In the genomic region with DNA sequence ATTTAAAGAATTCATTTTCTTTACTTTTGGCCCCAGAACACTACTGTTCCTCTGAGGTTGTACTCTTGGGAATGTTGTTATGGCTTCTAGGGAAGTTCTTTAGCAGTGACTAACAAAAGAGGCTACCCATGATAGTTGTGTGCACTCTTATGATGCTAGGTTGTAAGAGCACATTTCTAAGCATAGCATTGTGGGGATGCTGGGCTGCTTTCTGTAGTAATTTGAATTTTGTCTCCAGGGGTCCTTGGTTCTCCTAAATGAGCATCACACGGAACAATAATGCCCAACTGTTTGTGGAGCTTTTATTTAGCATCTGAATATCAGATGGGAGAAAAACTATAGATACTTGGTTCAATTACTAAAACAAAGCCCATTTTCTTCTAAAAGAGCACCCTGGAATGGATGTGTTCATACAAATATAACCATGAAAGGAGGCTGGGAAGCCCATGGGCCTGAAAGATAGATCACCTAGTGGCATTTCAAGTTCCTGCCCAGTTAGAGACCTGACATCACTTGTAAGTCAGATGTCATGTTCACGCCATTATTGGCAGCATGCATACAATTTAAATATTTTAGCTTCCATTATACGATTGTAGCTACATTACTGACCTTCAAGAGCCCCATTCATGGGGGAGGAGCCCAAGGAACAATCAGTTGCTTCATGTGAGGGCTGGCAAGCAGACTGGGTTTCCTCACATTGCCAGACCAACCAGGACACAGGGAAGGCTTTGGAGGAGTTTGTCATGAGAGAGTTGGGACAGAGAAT, we compare ENCODE assay signal across 14 mouse cellular contexts. TPM values are rescaled to one million over a fixed set of nuclear protein-coding genes. Genes with fewer than 3 reads are reported as not detected.
DNase-seq lines count a peak whose midpoint lies in the region; ATAC-seq and TF ChIP-seq lines count a peak whose summit lies in the region.
"Had no signal": no experiment of that assay in that cellular context is flagged by ENCODE, and none has a peak within 500 bp of the region (broad histone marks: within the 10 kb centered on the region; RNA-seq: fewer than 3 reads in every experiment).

No protein-coding gene starts in this region.

- TF ChIP-seq CTCF in hindbrain, postnatal 0 days (IDR thresholded peaks at IDR 0.05; ENCODE audit: low read depth): no peak

- H3K9ac ChIP-seq in forebrain, embryonic 12.5 days: no peak overlapping the region
- no peak overlapping the region for H3K9ac ChIP-seq in hindbrain, postnatal 0 days (replicated peaks; ENCODE audit: low read length)
- H3K9ac ChIP-seq in neural tube, embryonic 15.5 days (replicated peaks): no peak overlapping the region
- H3K9ac ChIP-seq: liver, postnatal 0 days had no signal

- no peak overlapping the region for H3K4me2 ChIP-seq in forebrain, embryonic 12.5 days
- H3K4me2 ChIP-seq in hindbrain, postnatal 0 days (ENCODE audit: low read depth, low read length): no peak overlapping the region
- no peak overlapping the region for H3K4me2 ChIP-seq in neural tube, embryonic 15.5 days

- H3K27ac ChIP-seq in forebrain, embryonic 12.5 days: 0 out of 2 replicates have a peak overlapping the region, but pooled peaks have one; percentile 33
- H3K27ac ChIP-seq in hindbrain, postnatal 0 days: peak overlapping the region; percentile 11; the same call in 1 of the 2 replicates
- H3K27ac ChIP-seq in neural tube, embryonic 15.5 days (replicated peaks): peak overlapping the region; percentile 2; the same call in 1 of the 2 replicates
- H3K27ac ChIP-seq: limb, embryonic 10.5 days had no signal

- ATAC-seq in forebrain, embryonic 12.5 days (ENCODE audit: low FRiP score): peak; percentile 67
- peak; percentile 83 for ATAC-seq in hindbrain, postnatal 0 days
- peak; percentile 54 for ATAC-seq in neural tube, embryonic 15.5 days (ENCODE audit: low FRiP score)
- ATAC-seq: activated CD4-positive, CD25-positive, alpha-beta regulatory T cell, adult 4 months; liver, postnatal 0 days had no signal

- peaks cover 55% of the 10 kb centered on the region for H3K4me1 ChIP-seq in forebrain, embryonic 12.5 days
- peaks cover 12% of the 10 kb centered on the region; the same call in 1 of the 2 replicates for H3K4me1 ChIP-seq in hindbrain, postnatal 0 days (ENCODE audit: insufficient read depth, low read length)
- peaks cover 9% of the 10 kb centered on the region for H3K4me1 ChIP-seq in neural tube, embryonic 15.5 days

- H3K9me3 ChIP-seq in forebrain, embryonic 12.5 days: 0 out of 2 replicates have a peak, but pooled peaks cover 5% of the 10 kb centered on the region
- H3K9me3 ChIP-seq in hindbrain, postnatal 0 days (ENCODE audit: low read length): no peaks in the 10 kb centered on the region
- H3K9me3 ChIP-seq in neural tube, embryonic 15.5 days (replicated peaks): no peaks in the 10 kb centered on the region
- H3K9me3 ChIP-seq: limb, embryonic 10.5 days had no signal

- peaks cover 13% of the 10 kb centered on the region for H3K36me3 ChIP-seq in forebrain, embryonic 12.5 days (replicated peaks)
- H3K36me3 ChIP-seq in hindbrain, postnatal 0 days (ENCODE audit: insufficient read depth, low read length): no peaks in the 10 kb centered on the region
- H3K36me3 ChIP-seq in neural tube, embryonic 15.5 days: no peaks in the 10 kb centered on the region
- H3K36me3 ChIP-seq: limb, embryonic 10.5 days had no signal

- peak; percentile 57 for DNase-seq in testis, postnatal 14 days (ENCODE audit: low spot score)
- DNase-seq in testis, postnatal 10 days (ENCODE audit: low spot score): no peak
- peak; percentile 75 for DNase-seq in hindbrain, postnatal 0 days (ENCODE audit: low spot score)
- no peak for DNase-seq in cerebellum, adult 9-11 months
- no peak for DNase-seq in spleen, postnatal 4 days (ENCODE audit: low spot score in 2 of 2)
- no peak for DNase-seq in heart, postnatal 4 days
- DNase-seq: gastrocnemius, postnatal 36 days; kidney, postnatal 4 days; liver, postnatal 0 days; thymus, postnatal 25 days had no signal

- H3K27me3 ChIP-seq in forebrain, embryonic 12.5 days: peaks cover 6% of the 10 kb centered on the region; the same call in 1 of the 2 replicates
- H3K27me3 ChIP-seq in hindbrain, postnatal 0 days (ENCODE audit: insufficient read depth, low read length): no peaks in the 10 kb centered on the region
- H3K27me3 ChIP-seq in neural tube, embryonic 15.5 days (replicated peaks): no peaks in the 10 kb centered on the region

- H3K4me3 ChIP-seq in forebrain, embryonic 12.5 days (replicated peaks): no peak overlapping the region
- no peak overlapping the region for H3K4me3 ChIP-seq in hindbrain, postnatal 0 days (ENCODE audit: low read length)
- no peak overlapping the region for H3K4me3 ChIP-seq in neural tube, embryonic 15.5 days (replicated peaks)
- H3K4me3 ChIP-seq: limb, embryonic 10.5 days had no signal

- WGBS in forebrain, embryonic 12.5 days: 14% methylated on average over 3 of the region's 3 CpGs
- WGBS in hindbrain, postnatal 0 days: 24% methylated on average over 3 of the region's 3 CpGs
- 16% methylated on average over 3 of the region's 3 CpGs for WGBS in neural tube, embryonic 15.5 days

RNA-seq across cellular contexts. Expression of a gene that starts 6.5 kb away (rescaled TPM):
- polyA plus RNA-seq in forebrain, embryonic 12.5 days (2016; fragmentation: Nextera tagmentation; extraction: Ambion mirVana): 9.5 and 10.1 TPM in 2 replicates
- total RNA-seq in hindbrain, postnatal 0 days (2014; rRNA removed): 76.1 and 95.8 TPM in 2 replicates
- 5.1 and 5.2 TPM in 2 replicates for polyA plus RNA-seq in hindbrain, postnatal 0 days (2015; fragmentation: Nextera tagmentation; extraction: Ambion mirVana)
- 4.2 and 5.5 TPM in 2 replicates for polyA plus RNA-seq in neural tube, embryonic 15.5 days (2015; fragmentation: Nextera tagmentation; extraction: Ambion mirVana)
- total RNA-seq in heart, postnatal 4 days (2021): 10 to 100 TPM in 1 of 2 experiments, 1 to 10 TPM in 1; 8.3 to 10.8 TPM

Comparison
In these comparisons a context has a peak if more than half of its experiments do, and no peak if none do; other contexts are left out.
1. DNase-seq: peak in testis, postnatal 14 days (single experiment) and hindbrain, postnatal 0 days (single experiment); none in testis, postnatal 10 days (single experiment), cerebellum, adult 9-11 months (single experiment), spleen, postnatal 4 days (0 of 2) and heart, postnatal 4 days (single experiment).
2. Peak in every context shown above with its lines, with median percentiles within 50 percentile points of each other: ATAC-seq and H3K27ac ChIP-seq.